Mouse (Mus musculus) cerebellum, adult (tissue): ENCODE measurements at regions not wholly inside any gene's neighbourhood (a gene's known extent, or its start where the extent isn't known, plus 50 kb on each side); places are given as distances from the start of the nearest gene placed in this dataset.
"Not testable (repeated sequence)": the region's sequence is repeated elsewhere in the genome, so short reads cannot be mapped to it uniquely, and the experiment has no call there.

Source experiments
- ATAC-seq: cut with Nextera tagmentation; 2 replicates; pipeline ENCODE4 v1.9.2; 2017; ENCODE audit warnings: mild to moderate bottlenecking, moderate library complexity, mixed read lengths; ENCODE audit not compliant: insufficient number of reproducible peaks, low FRiP score, low TSS enrichment

DNA sequence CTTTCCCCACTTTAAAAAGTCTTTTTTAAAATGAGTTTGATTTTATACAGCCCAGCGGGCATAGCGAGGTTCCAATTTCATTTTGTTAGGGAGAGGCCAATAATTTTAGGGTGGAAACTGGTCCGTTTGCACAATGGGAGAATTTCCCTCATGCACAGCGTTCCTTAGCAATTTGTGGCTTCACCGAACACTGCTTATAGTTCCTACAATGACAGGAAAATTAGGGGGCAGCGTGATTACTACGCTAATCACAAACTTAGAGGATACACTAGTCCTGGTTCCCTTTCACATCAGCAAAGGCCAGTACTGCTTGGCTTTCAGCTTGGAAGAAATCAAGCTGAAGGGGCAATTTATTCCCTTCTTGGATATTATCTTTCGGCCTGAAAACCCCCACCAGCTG lies 745.1 kb upstream of the Gm19410 start:
- ATAC-seq = no peak

DNA sequence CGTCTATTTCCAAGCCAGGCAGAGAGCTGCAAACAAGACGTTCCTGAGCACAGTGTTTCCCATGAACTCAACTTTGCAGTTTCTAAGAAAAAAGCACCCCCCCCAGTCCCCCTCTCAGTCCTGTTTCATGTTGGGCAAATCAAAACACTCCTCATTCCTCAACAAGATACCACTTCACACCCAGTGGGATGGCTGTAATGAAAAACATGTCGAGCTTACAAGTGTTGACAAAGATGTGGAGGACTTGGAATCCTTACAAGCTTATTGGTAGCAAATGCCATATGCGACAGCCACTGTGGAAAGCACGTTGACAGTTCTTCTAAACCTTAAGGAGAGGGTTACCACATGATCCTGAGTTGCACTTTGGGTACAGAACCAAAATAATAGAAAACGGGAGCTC lies 742.9 kb upstream of the Gm19410 start:
- ATAC-seq = no peak

DNA sequence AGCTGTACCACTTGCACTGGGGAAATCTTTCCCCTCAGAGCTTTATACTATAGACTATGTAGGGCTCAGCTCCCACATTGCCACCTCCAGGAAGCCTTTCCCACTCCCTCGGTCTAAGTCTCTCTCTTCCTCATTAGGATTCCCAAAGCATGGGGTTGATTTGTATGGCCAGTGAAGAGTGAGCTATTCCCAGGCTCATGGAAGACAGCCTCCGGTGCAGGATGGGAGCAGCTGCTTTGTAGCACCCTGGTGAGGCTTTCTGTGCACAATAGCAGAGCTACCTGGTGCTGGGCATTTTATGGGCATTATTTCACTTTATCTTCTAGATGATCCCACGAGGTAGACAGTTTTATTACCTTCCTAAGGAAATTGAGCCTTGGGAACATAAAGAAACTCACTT lies 717.8 kb upstream of the Gm19410 start:
- no peak for ATAC-seq

DNA sequence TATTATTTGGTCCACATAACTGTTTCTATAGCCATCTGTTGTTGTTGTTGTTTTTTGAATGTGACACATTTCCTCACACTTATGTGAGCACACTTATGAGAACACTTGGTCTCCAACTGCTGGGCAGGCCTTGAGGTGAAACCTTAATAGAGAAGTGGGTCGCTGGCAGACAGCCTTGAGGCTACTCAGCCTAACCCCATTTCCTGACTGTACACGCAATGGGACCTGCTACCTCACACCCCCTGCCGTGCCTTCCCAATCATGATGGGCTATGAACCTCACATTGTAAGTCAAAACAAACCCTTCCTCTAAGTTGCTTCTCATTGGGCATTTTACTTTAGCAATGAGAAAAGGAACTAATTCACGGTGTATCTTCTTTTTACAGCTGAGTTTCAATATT lies 712.1 kb upstream of the Gm19410 start:
- no peak for ATAC-seq

DNA sequence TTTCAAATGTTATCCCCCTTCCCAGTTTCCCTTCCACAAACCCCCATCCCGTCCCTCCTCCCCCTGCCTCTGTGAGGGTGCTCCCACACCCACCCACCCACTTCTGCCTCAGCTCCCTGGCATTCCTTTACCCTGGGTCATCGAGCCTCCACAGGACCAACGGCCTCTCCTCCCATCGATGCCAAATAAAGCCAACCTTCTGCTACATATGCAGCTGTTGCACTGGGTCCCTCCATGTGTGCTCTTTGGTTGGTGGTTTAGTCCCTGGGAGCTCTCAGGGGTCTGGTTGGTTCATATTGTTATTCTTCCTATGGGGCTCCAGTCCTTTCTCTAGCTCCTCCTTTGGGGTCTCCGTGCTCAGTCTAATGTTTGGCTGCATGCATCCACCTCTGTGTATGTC lies 704.5 kb upstream of the Gm19410 start:
- no peak for ATAC-seq

DNA sequence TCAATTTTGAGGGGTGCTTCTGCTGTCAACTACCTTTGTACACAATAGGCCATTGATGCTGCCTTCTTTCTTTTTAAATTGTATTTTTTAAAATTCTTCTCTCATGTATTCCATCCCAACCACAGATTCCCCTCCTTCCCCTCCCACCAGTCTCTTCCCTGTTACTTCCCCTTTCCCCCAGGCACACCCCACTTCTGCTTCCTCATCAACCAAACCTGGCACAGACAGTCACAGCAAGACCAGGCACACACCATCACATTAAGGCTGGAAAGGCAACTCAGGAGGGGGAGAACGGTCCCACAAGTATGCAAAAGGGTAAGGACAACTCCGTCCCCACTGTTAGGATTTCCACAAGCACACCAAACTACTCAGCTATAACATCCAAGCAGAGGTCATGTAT lies 697.4 kb upstream of the Gm19410 start:
- no peak for ATAC-seq

DNA sequence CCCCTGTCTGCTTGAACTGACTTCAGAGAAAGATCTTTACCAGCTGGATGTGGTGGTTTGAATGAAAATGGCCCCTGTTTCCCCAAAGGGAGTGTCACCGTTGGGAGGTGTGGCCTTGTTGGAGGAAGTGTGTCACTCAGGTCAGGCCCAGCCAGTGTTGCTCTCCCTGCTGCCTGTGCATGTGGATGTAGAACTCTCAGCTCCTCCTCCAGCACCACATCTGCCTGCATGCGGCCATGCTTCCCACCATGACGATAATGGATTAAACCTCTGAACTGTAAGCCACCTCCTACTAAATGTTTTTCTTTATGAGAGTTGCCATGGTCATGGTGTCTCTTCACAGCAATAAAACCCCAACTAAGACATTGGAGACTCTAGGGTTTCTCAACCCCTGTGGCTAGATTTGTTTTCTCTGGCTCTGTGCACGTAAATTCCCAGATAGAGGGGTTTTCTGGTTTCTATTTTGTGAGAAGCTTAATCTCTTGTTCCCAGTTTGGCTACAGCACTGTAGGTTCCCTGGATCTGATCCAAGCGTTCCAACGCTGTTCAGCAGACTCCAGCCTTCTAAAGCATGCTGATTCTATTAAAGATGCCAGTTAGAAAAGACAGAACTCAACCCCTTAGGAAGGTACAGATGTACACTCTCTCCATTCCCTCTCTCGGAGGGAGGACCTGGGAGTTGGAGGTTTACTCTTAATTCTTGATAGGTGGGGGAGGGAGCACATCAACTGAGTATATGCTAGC lies 695.2 kb upstream of the Gm19410 start:
- ATAC-seq = no peak

DNA sequence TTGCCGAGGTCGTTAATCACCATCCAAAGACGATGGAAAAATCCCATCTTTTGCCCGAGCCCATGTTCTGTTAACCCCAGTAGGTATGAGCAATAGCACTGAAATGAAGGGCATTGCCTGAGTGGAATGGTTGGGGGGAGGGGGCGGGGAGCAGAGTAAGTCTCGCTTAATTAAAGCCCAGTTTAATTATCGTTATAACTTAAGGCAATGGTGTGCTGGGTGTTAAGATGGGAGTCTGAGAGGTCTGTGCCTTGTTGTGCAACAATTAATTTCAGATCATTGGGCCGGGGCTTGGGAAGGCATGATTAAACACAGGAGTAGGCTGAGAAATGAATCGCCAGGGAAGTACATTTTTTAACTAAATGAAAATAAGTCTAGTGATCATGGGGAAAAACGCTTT lies 689.6 kb upstream of the Gm19410 start:
- ATAC-seq = no peak

DNA sequence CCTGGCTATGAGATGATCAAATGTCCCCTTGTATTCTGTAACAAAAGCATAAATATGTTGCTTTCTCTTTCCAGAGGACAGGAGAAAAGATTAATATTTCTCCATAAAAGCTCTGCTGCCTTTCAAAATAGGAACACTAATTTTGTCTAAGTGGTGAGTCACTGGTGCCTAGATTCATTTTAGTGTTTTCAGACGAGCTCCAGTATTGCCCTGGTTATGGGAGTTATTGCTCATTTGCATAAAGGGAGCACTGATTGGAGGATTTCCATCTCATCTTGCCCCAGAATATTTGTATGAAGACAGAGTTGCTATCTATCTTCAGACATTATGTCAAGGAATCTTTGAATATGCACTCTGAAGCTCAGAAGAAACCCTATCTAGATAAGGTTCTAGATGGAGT lies 682.4 kb upstream of the Gm19410 start:
- ATAC-seq = no peak

DNA sequence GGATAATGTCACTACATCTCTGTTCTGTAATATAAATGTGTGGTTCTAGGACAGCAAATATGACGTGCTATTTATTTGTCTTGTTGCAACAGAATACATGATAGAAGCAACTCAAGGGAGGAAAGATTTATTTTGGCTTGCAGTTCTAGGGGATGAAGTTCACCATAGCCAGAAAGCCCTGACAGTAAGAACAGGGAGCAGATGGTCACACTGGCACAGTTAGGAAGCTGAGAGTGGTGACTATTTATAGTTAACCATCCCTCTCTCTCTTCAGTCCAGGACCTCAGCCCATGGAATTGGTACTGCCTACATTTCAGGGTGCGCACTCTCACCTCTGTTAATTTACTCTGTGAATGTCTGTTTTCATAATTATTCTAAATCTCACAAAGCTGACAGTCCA lies 678.5 kb upstream of the Gm19410 start:
- ATAC-seq = peak; percentile 67; the same call in 1 of the 2 replicates

DNA sequence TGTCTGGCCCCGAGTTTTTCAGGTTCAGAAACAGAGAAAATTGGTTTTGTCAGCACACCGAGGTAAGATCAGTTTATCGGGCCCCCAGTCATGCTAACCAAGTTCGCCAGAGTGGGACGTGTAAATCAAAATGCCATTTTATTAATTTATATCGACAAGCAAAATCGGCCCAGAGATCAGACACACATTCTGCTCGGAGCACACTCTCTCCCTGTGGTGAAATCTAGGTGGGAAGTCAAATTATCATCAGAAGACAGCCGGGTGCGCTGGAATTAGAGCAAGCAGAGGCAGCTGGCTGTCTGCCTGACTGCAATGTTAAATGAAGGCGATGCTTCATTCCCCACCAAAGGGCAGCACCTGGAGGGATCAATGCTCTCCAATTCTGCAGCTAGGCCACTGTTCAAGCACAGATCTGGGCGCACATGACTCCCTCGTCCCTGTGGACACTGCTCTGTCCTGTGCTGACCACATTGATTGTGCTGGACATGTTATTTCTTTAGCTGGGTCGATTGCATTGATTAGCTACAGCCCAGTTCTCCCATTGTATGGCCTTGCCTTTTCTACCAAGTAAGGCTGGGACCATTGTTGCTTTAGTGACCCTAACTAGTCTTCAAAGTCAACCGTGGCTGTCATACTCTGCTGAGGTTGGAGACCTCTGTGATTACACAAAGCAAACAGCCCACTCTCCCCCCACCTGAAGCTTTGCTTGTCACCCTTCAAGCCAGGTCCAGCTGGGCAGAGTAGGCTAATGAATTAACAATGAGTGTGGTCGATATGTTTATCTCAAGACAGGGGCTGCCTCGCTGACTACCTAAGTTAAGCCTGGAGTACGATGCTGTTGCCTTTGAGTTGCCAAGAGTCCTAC lies 677.0 kb upstream of the Gm19410 start:
- no peak for ATAC-seq

DNA sequence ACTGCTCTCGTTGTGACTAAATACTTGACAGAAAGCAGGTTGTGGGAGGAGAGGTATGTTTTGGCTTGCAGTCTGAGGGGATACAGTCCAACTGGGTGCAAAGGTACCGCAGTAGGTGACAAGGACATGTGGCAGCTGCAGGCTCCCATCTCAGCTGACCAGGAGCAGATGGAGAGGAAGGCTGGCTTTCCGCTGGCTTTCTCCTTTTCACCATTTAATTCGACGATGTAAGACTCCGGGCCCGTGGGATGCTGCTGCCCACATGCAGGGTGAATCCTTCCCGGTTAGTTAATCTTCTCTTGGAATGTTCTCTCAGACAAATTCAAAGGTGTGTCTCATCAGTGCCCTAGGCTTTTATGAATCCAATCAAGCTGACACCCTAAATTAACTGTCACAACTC lies 676.1 kb upstream of the Gm19410 start:
- no peak for ATAC-seq

DNA sequence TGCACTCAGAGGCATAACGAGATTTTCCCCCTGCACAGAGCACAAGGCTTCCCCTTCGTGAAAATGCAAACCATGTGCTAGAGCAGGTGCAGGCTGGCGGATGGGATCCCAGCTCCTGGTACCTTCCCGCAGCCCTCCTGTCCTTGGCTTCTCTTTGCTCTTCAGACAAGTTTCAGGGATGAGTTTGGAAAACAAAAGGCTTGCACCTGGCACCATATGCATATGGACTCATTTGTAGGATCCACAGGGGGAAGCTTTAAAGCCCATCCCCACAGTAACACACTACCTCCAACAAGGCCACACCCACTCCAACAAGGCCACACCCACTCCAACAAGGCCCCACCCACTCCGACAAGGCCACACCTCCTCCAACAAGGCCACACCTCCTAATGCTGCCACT lies 663.9 kb upstream of the Gm19410 start:
- no peak for ATAC-seq

DNA sequence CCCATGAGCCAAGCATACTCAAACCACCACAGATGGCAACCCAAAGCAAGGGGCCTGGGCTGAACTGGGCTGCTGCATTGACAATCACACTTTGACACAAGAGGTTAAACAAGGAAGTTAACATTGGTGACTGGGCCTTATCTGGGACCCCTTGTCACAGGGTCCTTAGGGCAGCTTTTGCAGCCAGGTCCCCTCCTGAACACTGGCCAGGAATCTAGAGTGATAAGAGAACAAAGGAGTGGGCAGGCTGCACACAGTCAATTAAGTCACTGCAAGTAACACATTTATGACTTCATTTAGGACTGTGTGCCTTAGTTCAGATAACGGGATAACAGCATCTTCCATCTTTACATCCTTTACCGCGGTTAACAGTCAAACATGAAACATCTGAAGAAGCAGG lies 663.5 kb upstream of the Gm19410 start:
- ATAC-seq = not testable (repeated sequence)

DNA sequence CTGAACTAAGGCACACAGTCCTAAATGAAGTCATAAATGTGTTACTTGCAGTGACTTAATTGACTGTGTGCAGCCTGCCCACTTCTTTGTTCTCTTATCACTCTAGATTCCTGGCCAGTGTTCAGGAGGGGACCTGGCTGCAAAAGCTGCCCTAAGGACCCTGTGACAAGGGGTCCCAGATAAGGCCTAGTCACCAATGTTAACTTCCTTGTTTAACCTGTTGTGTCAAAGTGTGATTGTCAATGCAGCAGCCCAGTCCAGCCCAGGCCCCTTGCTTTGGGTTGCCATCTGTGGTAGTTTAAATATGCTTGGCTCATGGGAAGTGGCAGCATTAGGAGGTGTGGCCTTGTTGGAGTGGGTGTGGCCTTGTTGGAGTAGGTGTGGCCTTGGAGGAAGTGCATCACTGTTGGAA lies 661.1 kb upstream of the Gm19410 start:
- not testable (repeated sequence) for ATAC-seq

DNA sequence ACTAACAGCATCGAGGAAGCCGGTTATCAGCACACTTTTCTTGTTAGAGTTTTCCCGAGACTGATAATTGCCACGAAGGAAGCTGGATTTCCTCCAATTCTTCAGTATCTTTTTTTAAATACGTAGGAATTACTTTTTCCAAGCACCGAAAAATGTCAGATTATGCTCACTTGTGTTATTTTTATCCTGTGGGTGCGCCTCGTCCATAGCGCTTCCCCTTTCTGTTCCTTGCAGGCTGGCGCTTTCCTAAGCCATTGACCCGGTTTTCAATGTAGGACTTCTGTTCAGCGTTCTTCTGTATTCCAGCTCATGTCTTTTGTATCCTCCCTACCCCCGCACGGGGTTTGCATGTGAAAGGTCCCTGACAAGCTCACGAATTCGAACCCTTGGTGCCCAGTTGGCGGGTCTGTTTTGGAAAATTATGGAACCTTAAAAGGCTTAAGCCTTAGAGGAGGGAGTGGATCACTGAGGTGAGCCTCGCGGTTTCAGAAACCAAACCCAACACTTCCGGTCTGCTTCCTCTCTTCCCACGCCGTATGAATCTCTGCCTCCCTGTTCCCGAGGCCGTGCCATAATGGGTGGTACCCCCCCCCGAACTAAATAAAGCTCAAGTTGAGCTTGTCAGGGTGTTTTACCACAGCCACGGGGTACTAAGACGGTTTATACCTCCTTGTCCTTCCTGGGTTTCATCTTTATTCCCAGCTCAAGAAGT lies 655.9 kb upstream of the Gm19410 start:
- no peak for ATAC-seq

DNA sequence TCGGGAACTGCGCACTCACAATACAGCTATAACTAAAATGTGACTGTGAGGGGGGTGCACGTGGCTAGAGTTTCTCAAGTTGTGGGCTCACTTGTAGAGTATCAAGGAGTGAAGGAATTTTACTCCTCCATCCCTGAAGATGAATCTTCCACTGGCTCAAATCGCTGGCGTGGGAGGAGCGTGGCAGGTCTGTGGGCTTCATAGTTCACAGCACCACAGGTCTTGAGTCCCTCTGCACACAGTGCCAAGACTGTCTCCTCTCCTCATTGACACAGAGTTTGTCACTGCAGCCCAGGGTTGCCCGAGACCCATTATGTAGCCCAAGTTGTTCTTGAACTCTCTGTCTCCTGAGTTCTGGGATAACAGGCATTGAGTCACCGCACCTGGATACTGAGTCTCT lies 655.3 kb upstream of the Gm19410 start:
- no peak for ATAC-seq

DNA sequence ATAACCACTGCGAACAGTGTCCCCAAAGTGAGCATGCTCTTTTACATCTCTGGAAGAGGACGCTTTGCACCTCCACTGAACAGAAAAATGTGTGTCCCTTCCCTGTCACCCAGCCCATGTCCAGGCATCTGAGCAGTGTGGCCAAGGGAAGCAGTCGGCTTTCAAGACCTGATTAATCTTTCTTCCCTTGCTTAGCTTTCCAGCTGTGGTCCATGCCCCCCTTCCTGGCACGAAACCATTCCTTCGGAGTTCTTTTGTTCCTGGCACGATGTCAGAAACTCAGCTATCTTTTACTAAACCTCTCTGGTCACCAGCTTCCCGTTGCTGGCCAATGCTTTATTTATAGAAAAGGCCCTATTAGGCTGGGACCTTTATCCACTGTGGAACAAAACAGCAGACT lies 654.5 kb upstream of the Gm19410 start:
- no peak for ATAC-seq

DNA sequence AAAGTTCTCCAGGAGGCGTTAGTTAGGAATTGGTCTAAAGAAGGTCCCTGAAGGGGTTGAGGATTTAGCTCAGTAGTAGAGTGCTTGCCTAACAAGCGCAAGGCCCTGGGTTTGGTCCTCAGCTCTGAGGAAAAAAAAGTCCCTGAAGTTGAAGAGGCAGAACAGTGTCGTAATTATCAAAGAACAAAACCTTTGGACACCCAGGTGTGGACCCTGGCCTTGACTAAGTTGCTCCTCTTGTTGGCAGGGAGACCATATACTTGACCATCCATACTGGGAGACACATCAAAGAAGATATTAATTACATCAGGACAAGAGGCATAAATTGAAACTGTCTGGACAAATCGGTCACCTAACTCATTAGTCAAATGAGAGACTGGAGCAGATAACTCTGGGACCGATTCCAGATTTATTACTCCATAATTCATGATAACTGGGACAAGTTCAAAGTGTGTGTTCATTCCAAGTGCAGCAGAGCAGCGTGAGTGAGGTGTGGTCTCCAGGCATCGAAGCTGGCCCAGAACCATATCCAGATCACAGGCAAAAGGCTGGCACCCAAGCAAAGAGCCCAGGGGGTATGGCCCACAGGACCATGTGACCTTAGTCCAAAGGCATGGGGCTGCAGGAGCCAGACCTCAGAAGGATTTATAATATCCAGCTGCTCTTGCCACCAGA lies 652.9 kb upstream of the Gm19410 start:
- ATAC-seq = 0 out of 2 replicates have a peak, but pooled peaks have one; percentile 38

DNA sequence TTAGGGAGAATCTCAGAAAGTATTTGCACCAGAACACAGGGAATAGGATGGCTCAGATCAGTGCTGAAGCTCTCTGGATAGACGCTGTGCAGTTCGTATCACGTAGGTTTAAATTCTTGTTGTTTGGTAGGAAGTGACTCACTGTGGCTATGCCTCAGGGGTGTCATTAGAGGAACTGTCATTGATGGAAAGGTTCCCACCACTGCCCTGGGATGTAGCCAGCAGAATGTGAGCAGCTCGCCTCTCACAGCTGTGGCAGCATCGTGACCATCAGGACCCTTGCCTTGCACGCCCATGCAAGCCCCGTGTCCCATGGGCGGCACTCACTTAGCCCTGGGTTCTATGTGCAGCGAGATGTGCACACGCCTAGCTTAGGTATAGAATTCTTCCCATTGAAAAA lies 651.6 kb upstream of the Gm19410 start:
- no peak for ATAC-seq

DNA sequence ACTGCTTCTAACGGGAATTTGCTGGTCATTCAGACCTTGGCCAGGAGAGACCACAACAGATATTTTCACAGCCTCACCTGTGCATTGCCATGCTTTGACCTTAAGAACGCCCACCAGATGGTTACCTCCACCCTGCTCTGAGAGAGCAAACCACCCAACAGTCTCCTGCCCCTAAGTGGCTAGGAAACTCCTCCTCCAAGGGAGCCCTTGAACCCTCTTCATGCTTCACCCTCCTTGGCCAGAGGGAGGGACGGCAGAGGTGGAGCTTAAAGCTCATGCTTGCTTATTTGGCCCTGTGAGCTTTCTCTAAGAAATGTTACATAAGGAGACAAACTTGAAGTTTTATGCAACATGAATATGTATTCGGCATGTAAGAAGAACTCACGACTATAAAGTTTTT lies 645.0 kb upstream of the Gm19410 start:
- ATAC-seq = no peak
